22 mouse cellular contexts compared by ENCODE assay signal in the genomic region with DNA sequence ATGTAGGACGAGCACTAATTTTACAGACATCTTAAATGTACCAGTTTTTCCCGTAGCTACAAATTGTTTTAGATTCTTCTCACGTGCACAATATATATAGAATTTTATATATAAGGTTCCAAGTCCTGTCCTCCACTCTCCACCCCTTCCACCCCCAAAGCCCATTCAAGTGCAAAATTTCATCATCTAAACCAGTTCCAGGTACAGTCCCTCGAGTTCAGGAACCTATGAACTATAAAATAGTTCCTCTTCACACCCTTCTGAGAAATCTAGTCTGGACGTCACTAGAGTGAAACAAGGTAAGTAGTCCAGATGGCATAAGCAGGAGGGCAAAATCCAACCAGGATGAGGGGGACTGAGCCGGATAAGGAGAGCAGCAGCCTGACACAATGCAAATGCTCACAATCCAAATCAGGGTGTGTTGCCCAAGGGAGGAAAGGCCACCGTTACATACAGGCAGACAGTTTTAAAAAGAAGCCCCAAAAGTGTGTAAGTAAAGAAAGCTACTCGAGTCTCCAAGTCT.
"Had no signal": no experiment of that assay in that cellular context is flagged by ENCODE, and none has a peak within 500 bp of the region (broad histone marks: within the 10 kb centered on the region; RNA-seq: fewer than 3 reads in every experiment).

No protein-coding gene starts in this region.

- H3K27me3 ChIP-seq: heart, embryonic 12.5 days; hindbrain, embryonic 13.5 days; hindbrain, embryonic 15.5 days; kidney, embryonic 15.5 days; limb, embryonic 13.5 days; limb, embryonic 15.5 days; liver, embryonic 12.5 days had no signal

- H3K9me3 ChIP-seq: heart, embryonic 10.5 days; hindbrain, embryonic 13.5 days; hindbrain, embryonic 15.5 days; kidney, embryonic 15.5 days; limb, embryonic 13.5 days; limb, embryonic 15.5 days; liver, embryonic 12.5 days had no signal

- H3K9ac ChIP-seq: heart, embryonic 12.5 days; hindbrain, embryonic 13.5 days; hindbrain, embryonic 15.5 days; kidney, embryonic 15.5 days; limb, embryonic 13.5 days; limb, embryonic 15.5 days; liver, embryonic 12.5 days had no signal

- H3K36me3 ChIP-seq: heart, embryonic 10.5 days; heart, embryonic 12.5 days; hindbrain, embryonic 13.5 days; hindbrain, embryonic 15.5 days; kidney, embryonic 15.5 days; limb, embryonic 13.5 days; limb, embryonic 15.5 days; liver, embryonic 12.5 days had no signal

- H3K27ac ChIP-seq: heart, embryonic 10.5 days; hindbrain, embryonic 13.5 days; hindbrain, embryonic 15.5 days; hindbrain, postnatal 0 days; kidney, embryonic 15.5 days; kidney, postnatal 0 days; limb, embryonic 13.5 days; limb, embryonic 15.5 days; liver, embryonic 12.5 days had no signal

- DNase-seq: gastrocnemius, postnatal 14 days; gastrocnemius, postnatal 36 days; heart, adult 18-20 months; heart, postnatal 10 days; kidney, adult 11 months; kidney, adult 2 months; kidney, adult 9 months; kidney, postnatal 14 days; kidney, postnatal 36 days; layer of hippocampus, adult 9-11 months; layer of hippocampus, postnatal 36 days; left cerebral cortex, postnatal 4 days had no signal

- H3K4me3 ChIP-seq: heart, embryonic 10.5 days; heart, embryonic 12.5 days; hindbrain, embryonic 13.5 days; hindbrain, embryonic 15.5 days; kidney, embryonic 15.5 days; limb, embryonic 13.5 days; limb, embryonic 15.5 days; liver, embryonic 12.5 days had no signal

- H3K4me2 ChIP-seq: heart, embryonic 12.5 days; hindbrain, embryonic 13.5 days; hindbrain, embryonic 15.5 days; kidney, embryonic 15.5 days; limb, embryonic 13.5 days; limb, embryonic 15.5 days; liver, embryonic 12.5 days had no signal
